Mouse (Mus musculus) adrenal gland, adult 8-10 months (tissue): Measurements from ENCODE around the gene Tiam2. TPM values are rescaled to one million over a fixed set of nuclear protein-coding genes. Genes with fewer than 3 reads are reported as not detected.
A peak's percentile ranks its signal among the peaks of the same experiment; 100 is the strongest.

Experiments used
- DNase-seq: peaks from one replicate; pipeline ENCODE4 v3.0.0; 2022
- total RNA-seq, 4 experiments: library from RNA; stranded (reverse); gene quantifications; 2 replicates each; pipeline ENCODE4 v1.2.4; 2022

Tiam2 gene
- 10 to 100 TPM; 17.3 to 46.1 (median 32.0) TPM for total RNA-seq

DNA sequence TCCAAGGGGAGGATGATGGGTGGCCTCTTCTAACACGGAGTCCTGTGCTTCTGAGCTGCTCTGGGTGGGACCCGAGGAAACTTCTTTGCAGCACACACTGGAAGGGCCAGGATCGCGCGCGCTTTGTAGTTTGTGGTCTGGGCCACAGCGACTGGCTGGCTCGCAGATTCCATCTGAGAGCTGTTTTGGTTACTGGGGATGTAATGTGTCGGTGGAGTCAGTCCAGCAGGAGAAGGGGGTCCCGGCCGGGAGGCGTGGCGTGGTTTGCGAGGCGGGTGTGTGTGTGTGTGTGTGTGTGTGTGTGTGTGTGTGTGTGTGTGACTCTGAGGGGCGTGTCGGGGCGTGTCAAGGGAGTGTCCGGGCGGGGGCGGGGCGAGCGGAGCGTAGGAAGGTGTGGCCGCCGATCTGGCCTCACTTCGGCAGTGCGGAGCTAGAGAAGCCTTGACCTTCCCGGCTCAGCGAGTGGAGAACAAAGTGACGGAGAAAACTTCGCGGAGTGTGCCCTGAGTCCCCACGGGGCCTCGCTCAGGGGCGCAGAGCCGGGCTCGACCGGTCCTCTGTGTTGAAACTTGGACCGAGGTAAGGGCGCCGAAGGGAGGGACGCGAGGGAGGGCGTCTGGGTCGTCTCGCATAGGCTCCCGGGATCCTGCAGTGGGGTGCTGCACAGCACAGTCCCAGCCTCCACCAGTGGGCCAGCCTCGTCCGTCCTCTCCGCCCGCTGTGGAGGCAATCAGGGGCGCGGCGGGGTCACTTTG is at the start of gene Tiam2:
Gene Tiam2 (plus strand): TSS at position 426 of the 755 bp plus-strand sequence.
- DNase-seq, result peak; percentile 49

GRCm38 (mm10) chr17:3280321-3280720 is 46.1 kb upstream of the Tiam2 start:
- DNase-seq, result no peak

GRCm38 (mm10) chr17:3281939-3282338 is 44.4 kb upstream of the Tiam2 start:
- no peak for DNase-seq

- DNase-seq, result no peak
These were observed 41.2 kb upstream of the Tiam2 start for GRCm38 (mm10) chr17:3285030-3285671.

- no peak for DNase-seq
These were observed 40.1 kb upstream of the Tiam2 start for GRCm38 (mm10) chr17:3286123-3286825.

GRCm38 (mm10) chr17:3288341-3288740 is 38.0 kb upstream of the Tiam2 start:
- DNase-seq, result peak; percentile 28

GRCm38 (mm10) chr17:3295097-3295496 is 31.3 kb upstream of the Tiam2 start:
- no peak for DNase-seq

- DNase-seq, result no peak
These were observed 26.9 kb upstream of the Tiam2 start for GRCm38 (mm10) chr17:3299487-3299886.

DNA sequence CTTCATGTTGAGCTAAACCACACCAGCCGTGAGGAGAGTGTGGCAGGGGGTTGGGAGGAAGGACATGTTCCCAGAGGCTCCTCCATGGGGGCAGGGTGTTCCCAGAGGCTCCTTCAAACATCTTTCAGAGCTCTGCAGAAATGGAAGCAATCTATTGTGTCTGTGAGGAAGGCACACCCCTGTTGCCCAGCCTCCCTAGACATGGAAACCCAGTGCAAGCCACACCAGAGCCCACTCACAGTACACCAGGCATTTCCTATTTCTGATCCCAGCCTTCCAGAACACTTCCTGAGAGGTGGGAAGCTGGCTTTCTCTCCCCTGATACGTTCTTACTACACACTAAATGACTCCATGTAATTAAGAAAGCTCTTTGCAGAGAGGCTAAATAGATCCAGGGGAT is 20.4 kb upstream of the Tiam2 start:
- DNase-seq, result no peak

GRCm38 (mm10) chr17:3313711-3314624 is 12.4 kb upstream of the Tiam2 start:
- DNase-seq, result peak; percentile 55

DNA sequence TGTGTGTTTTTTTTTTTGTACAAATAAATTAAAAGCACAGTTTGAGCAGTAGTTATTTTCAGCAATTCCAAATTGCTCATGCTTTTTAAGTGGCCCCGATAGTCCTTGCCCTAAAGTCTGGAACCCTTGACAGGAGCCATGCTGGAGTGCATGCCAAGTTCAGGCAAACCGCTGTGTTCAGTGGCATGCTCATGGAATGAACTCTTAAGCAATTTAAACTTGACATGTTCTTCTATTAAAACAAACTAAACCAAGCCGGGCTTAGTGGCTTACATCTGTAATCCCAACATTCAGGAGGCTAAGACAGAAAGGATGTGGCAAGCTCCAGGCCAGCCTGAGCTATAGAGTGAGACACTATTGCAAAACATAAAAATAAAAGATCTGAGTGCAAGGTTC is 11.8 kb upstream of the Tiam2 start:
- DNase-seq, result no peak

DNA sequence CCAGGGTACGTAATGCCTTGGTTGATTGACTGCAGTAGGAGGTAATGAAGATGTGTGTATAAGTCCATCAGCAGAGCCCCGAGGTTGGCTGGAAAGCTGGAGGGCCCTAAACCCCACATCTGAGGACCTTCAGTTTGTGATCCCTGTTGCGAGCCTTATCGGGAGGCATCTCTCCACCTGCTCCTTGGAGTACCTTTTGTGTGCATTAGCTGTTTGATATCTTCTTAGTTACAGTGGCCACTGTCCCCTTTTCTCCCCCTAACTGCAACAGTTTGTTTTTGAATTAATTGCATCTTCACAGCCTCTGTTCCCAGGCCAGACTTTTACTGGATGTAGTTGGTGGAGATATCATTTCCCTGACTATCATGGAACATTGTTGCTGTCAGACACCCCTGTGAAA is 10.8 kb upstream of the Tiam2 start:
- no peak for DNase-seq

- DNase-seq, result no peak
These were observed 518 bp downstream of the Tiam2 start for GRCm38 (mm10) chr17:3326903-3327279.

GRCm38 (mm10) chr17:3327335-3327734 is 962 bp downstream of the Tiam2 start:
- DNase-seq, result no peak

- DNase-seq, result no peak
These were observed 2.4 kb downstream of the Tiam2 start for GRCm38 (mm10) chr17:3328820-3329219.

DNA sequence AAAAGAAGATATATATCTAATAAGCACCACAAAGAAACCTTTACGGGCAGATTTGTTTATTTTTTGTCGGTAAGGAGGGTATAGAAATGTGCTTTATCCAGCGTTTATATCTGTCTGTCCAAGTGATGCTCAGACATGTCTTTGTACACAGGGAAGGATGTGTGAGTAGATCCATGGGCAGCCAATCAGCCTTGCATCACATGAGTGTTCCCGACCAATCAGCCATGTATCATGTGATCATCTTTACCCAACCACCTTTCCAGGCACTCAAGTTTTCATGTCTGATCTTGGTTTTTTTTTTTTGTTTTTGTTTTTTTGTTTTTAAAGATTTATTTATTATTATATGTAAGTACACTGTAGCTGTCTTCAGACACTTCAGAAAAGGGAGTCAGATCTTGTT is 3.1 kb downstream of the Tiam2 start:
- DNase-seq, result no peak

- peak; percentile 75 for DNase-seq
These were observed 5.5 kb downstream of the Tiam2 start for GRCm38 (mm10) chr17:3331721-3332461.

- DNase-seq, result no peak
These were observed 9.9 kb downstream of the Tiam2 start for GRCm38 (mm10) chr17:3336161-3336739.

DNA sequence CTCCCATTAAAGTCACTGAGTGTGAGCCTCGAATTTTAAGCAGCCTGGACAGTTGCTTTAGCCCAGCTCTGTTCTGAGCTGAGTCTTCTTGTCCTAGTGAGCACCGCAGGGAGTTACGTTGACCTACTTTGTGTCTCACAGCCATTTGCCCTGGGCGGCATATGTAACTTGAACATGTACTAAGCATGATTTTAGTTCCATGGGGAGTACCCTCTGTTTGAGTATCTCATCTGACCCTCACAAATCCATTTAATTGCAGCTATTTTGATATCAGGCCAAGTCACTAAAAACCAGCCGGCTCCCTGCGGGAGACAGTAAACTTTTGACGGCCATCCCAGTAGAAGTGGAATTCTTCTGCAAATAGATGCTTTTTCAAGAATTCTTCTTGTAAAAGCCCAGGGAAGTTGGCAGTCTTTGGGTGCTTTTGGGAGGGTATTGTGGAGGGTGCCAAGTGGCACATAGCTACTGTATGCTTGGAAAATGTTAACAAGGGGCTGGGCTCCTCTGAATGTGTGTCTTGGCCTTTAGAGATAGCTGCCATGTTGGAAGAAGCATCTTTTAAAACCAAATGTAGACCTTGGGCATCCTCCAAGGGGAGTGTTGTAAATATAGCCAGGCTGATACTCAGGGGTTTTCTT is 10.6 kb downstream of the Tiam2 start:
- DNase-seq, result no peak

DNA sequence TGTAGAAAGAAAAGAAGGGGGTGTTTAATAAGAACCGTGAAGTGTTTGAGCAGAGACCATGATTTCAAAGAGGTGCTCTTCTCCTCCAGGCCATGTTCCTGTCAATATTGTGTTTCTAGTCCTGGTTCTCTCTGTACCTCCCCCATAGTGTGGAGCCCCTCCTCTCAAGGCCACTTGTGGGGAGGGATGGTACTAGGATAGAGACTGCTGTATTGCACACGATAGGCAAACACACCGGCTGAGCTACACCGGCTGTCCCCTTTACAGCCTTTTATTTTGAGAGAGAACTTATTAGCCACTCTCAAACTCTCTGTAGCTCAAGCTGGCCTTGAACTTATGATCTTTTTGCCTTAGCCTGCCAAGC is 11.1 kb downstream of the Tiam2 start:
- no peak for DNase-seq

DNA sequence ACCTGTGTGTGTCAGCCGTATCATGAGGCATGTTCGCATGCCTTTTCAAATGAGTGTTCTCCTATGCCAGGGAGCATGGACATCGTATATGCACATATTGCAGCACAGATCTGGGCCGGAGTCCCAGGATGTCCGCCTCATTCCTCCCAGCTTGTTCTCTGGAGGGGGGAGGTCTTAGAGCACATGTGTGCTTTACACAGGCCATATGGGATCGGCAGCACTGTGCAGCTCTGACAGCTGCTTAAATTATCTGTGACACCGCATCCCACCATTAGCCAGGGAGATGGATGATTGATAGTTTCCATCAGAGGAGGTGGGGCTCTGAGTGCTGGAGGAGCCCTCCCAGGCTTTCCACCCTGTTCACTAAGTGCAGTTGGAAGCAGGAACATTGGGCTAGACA is 12.4 kb downstream of the Tiam2 start:
- DNase-seq, result no peak
